Mouse (Mus musculus) midbrain, embryonic 15.5 days (tissue): Measurements from ENCODE around the gene Ggct. TPM values are rescaled to one million over a fixed set of nuclear protein-coding genes. Genes with fewer than 3 reads are reported as not detected.
A peak's percentile ranks its signal among the peaks of the same experiment; 100 is the strongest.

Experiments
- ATAC-seq: fragments of 200-750 bp; cut with Nextera tagmentation; replicated peaks from 2 replicates; pipeline ENCODE4 v1.8.0; 2017; ENCODE audit warnings: moderate TSS enrichment
- H3K27ac ChIP-seq: fragments of 300-500 bp; sonication (generic); 2 replicates; pipeline ENCODE4 v1.5.1; 2015; ENCODE audit warnings: mild to moderate bottlenecking, inconsistent platforms
- H3K27me3 ChIP-seq: fragments of 300-500 bp; sonication (generic); replicated peaks from 2 replicates; pipeline ENCODE4 v1.6.1; 2015; ENCODE audit warnings: inconsistent platforms
- H3K36me3 ChIP-seq: fragments of 300-500 bp; sonication (generic); replicated peaks from 2 replicates; pipeline ENCODE4 v1.6.1; 2015; ENCODE audit warnings: inconsistent platforms
- H3K4me1 ChIP-seq: fragments of 300-500 bp; sonication (generic); 2 replicates; pipeline ENCODE4 v1.6.1; 2015; ENCODE audit warnings: inconsistent platforms
- H3K4me2 ChIP-seq: fragments of 300-500 bp; sonication (generic); 2 replicates; pipeline ENCODE4 v1.6.1; 2015; ENCODE audit warnings: inconsistent platforms, mild to moderate bottlenecking, moderate library complexity
- H3K4me3 ChIP-seq: fragments of 300-500 bp; sonication (generic); 2 replicates; pipeline ENCODE4 v1.5.1; 2015; ENCODE audit warnings: mild to moderate bottlenecking, inconsistent platforms
- H3K9ac ChIP-seq: fragments of 300-500 bp; sonication (generic); 2 replicates; pipeline ENCODE4 v1.6.1; 2015; ENCODE audit warnings: mild to moderate bottlenecking, inconsistent platforms
- H3K9me3 ChIP-seq: fragments of 300-500 bp; sonication (generic); 2 replicates; pipeline ENCODE4 v1.6.1; 2016; ENCODE audit warnings: inconsistent platforms
- WGBS: fragments of 180-500 bp; shearing (Covaris S2); methylation state at CpG from one replicate; pipeline ENCODE4 v1.1.7; 2015; ENCODE audit warnings: mixed read lengths; 5-methylcytosine and 5-hydroxymethylcytosine counted together
- polyA plus RNA-seq: library from polyadenylated mRNA; unstranded; fragments of >200 nt; fragmentation: Nextera tagmentation; extraction: Ambion mirVana; gene quantifications from 2 replicates; pipeline ENCODE4 v1.2.1, GENCODE M21; 2015

The Ggct gene
- polyA plus RNA-seq, 1 experiment from 2014 or later: 11.9 TPM

DNA sequence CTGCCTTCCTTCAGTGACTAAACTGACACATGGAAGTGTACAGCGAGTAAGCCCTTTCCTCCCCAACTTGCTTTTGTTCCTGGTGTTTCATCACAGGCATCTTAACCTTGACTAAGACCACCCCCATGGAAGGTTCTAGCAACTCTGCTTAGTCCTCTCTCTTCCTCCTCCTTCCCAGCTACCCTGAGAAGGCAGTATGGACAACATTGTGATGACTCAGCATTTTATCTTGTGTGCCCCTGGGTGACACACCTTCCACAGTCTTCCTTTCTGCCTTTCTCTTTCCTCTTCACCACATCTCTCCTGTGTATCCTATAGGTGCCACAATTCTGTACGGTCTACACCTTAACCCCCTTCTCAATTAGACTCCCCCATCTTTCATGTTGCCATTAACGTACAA is 21.4 kb upstream of the Ggct start:
- no peak overlapping the region for H3K4me2 ChIP-seq
- peaks cover 13% of the 10 kb centered on the region for H3K4me1 ChIP-seq
- H3K9ac ChIP-seq: no peak overlapping the region
- H3K9me3 ChIP-seq: no peaks in the 10 kb centered on the region
- H3K27ac ChIP-seq: no peak overlapping the region
- no peak overlapping the region for H3K4me3 ChIP-seq
- no peaks in the 10 kb centered on the region for H3K27me3 ChIP-seq
- WGBS: 92% methylated on average over 3 of the region's 3 CpGs
- H3K36me3 ChIP-seq: no peaks in the 10 kb centered on the region
- no peak for ATAC-seq

DNA sequence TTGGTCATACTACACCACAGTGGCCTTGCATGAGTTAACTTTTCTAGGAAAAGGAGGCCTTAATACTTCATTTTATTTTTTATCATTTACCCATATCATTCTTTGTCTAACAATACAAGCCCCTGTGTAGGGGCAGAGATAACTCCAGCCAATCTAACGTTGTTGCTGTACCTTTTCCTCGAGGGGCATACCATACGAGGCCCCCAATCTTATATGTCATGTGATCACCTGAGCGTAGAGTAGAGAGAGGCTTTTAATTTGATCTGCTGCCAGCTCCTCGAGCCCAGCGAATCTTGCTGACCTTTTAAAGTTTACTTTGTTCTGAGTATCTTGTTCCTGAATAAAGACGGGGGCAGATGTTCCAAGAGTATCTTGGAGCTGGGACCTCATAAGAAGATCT is 19.8 kb upstream of the Ggct start:
- Histone ChIP-seq H3K27me3 (no peaks in the 10 kb centered on the region), H3K4me1 (peaks cover 13% of the 10 kb centered on the region), H3K4me2 (no peak overlapping the region), H3K9me3 (no peaks in the 10 kb centered on the region), H3K36me3 (no peaks in the 10 kb centered on the region), H3K4me3 (no peak overlapping the region), H3K9ac (no peak overlapping the region), H3K27ac (no peak overlapping the region)
- WGBS: 82% methylated on average over 7 of the region's 7 CpGs
- ATAC-seq: no peak

DNA sequence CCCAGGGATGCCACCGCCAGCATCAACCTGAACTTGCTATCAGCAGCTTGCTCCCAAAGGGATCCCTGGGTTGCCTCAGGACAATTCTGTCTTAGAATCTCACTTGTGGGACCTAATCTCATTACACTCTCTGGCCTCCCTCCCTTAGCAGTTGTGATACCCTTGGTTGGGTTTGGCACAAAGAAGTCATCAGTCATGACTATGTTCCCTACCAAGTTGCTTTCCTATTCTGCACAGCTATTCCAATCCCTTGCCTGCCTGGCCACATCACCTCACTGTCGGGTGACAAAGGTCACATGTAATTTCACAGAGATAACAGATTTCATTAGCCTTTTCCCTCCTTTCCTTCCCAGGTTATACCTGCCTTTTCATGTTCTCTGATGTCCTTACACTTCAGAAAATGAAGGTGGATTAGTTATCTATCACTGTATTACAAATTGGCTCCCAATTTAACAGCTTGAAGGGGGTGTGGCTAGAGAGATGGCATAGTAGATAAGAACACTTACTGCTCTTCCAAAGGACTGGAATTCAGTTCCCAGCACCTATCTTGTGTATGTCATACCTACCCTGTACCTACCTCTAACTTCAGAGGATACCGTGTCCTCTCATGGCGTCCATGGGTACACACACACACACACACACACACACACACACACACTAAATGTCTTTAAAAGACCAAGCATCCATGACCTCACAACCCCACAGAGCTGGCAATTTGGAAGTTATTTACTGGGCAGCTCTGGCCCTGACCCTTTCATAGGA is 17.8 kb upstream of the Ggct start:
- peaks cover 7% of the 10 kb centered on the region; the same call in 1 of the 2 replicates for H3K4me1 ChIP-seq
- H3K9ac ChIP-seq: no peak overlapping the region
- no peak overlapping the region for H3K4me3 ChIP-seq
- H3K36me3 ChIP-seq: no peaks in the 10 kb centered on the region
- no peaks in the 10 kb centered on the region for H3K27me3 ChIP-seq
- no peak overlapping the region for H3K4me2 ChIP-seq
- ATAC-seq: no peak
- H3K9me3 ChIP-seq: no peaks in the 10 kb centered on the region
- 55% methylated on average over 4 of the region's 4 CpGs for WGBS
- H3K27ac ChIP-seq: no peak overlapping the region

DNA sequence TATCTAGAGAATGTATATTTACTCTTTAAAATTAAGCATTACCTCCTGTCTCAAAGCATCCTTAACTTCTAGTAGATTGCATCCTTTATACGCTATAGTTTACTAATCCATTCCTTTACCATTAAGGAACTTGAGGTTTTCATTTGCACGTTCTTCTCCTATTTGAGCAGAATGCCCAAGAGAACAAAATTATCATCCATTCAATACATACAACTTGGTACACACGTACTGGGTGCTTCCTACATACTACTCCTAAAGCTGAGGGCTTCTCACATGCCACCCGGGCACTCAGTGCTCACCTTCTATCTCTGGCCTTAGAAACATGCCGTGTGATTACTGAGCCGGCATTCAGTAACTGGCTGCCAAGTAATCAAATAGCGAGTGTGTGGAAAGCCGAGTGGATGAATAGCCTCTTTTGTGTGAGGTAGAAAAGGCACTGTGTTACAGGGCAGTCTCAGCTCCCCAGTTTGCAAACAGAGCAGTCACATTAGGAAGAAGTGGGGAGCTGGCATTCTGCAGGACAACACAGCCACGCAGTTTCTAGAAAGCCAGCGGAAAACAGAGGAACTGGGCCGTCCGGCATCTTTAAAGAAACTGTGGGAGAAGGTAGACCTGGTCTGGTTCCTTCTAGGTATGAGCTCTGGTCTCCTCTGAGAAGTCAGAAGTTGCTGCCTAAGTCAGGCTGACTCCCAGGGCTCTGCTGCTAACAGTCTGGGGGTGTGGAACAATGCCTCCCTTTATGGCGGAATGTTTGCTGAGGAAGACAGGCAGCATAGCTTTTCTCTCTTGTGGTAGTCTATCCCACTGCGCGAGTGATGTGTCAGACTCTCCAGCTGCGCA is 16.9 kb upstream of the Ggct start:
- Histone ChIP-seq H3K9ac (no peak overlapping the region), H3K27ac (peak overlapping the region; percentile 75; the same call in 1 of the 2 replicates), H3K4me3 (0 out of 2 replicates have a peak overlapping the region, but pooled peaks have one; percentile 8), H3K27me3 (no peaks in the 10 kb centered on the region), H3K9me3 (no peaks in the 10 kb centered on the region), H3K36me3 (no peaks in the 10 kb centered on the region), H3K4me2 (peak overlapping the region; percentile 44), H3K4me1 (peaks cover 7% of the 10 kb centered on the region; the same call in 1 of the 2 replicates)
- WGBS: 10% methylated on average over 16 of the region's 16 CpGs
- peak; percentile 72 for ATAC-seq

DNA sequence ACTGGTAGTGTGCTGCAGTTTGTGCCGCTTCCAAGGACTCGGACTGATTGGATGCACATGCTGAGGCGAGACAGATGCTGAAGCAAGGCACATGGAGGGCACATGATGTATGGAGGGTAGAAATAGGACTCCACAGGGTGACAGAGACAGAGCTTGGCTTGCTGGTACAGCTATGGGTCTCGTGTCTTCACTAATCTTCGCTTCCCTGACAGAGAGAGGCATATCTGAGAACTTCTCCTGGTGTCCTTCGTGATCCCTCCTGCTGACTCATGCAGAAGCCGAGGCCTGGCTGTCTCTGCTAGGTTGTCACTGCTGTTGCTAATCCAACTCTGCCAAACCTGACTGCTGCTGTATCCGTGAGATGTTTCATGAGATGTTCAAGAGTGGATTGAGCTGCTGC is 15.7 kb upstream of the Ggct start:
- Histone ChIP-seq H3K9ac (no peak overlapping the region), H3K36me3 (no peaks in the 10 kb centered on the region), H3K27me3 (no peaks in the 10 kb centered on the region), H3K4me1 (peaks cover 7% of the 10 kb centered on the region; the same call in 1 of the 2 replicates), H3K4me2 (no peak overlapping the region), H3K27ac (no peak overlapping the region), H3K4me3 (no peak overlapping the region), H3K9me3 (no peaks in the 10 kb centered on the region)
- WGBS: 89% methylated on average over 8 of the region's 8 CpGs
- ATAC-seq: no peak

DNA sequence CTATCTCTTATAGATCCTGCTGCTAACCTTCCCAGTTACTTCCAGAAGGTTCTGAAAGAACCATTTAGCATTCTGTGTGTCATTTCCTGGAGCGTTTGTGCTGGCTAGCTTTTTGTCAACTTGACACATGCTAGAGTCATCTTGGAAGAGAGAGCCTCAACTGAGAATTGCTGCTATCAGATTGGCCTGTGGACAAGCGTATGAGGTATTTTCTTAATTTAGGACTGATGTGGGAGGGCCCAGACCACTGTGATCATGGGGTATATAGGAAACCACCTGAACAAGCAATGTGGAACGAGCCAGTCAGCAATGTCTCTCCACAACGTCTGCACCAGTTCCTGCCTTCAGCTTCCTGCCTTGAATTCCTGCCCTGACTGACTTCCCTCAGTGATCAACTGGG is 10.8 kb upstream of the Ggct start:
- H3K4me1 ChIP-seq: no peaks in the 10 kb centered on the region
- H3K36me3 ChIP-seq: no peaks in the 10 kb centered on the region
- ATAC-seq: no peak
- no peak overlapping the region for H3K9ac ChIP-seq
- 84% methylated on average over 4 of the region's 4 CpGs for WGBS
- no peak overlapping the region for H3K27ac ChIP-seq
- H3K4me3 ChIP-seq: no peak overlapping the region
- no peaks in the 10 kb centered on the region for H3K9me3 ChIP-seq
- H3K27me3 ChIP-seq: no peaks in the 10 kb centered on the region
- H3K4me2 ChIP-seq: no peak overlapping the region

DNA sequence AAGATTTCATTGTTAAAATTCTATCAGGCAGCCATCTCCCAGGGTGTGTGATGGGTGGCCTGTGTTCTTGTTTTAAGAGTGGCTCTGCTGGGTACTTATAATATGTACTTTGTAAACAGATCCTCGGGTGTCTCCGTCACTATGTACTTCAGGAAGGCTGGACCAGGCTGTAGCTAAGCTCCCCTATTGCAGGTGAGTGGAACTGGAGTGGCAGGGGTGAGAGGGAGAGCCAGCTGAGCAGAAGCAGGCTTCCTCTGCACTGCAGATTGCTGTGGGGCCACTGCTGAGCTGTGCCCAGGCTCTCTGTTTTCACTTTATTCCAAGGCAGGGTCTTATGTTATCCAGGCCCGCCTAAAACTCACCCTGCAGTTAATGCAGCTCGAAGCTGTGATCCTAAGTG is 9.7 kb upstream of the Ggct start:
- H3K27me3 ChIP-seq: no peaks in the 10 kb centered on the region
- H3K27ac ChIP-seq: no peak overlapping the region
- no peak overlapping the region for H3K9ac ChIP-seq
- H3K9me3 ChIP-seq: no peaks in the 10 kb centered on the region
- ATAC-seq: no peak
- 77% methylated on average over 4 of the region's 4 CpGs for WGBS
- no peaks in the 10 kb centered on the region for H3K4me1 ChIP-seq
- H3K36me3 ChIP-seq: no peaks in the 10 kb centered on the region
- no peak overlapping the region for H3K4me3 ChIP-seq
- H3K4me2 ChIP-seq: no peak overlapping the region

DNA sequence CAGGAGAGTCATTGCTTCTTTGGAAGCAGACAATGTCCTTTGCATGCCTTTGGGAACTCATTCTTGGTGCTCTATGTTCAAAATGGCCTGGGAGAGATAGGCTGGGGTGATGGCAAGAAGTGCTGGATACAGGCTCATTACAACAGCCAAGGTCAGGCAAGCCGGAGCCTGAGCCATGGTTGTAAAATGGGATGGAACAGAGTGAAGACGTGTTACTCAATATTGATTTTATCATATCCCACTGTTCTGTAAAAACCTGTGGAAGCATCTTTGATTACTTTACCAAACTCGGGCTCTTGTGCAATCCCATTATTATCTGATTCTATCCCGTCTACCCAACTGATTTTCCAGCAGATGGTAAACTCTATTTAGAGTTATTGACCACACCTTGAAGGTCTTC is 8.6 kb upstream of the Ggct start:
- Histone ChIP-seq H3K9ac (no peak overlapping the region), H3K4me3 (no peak overlapping the region), H3K4me1 (no peaks in the 10 kb centered on the region), H3K4me2 (no peak overlapping the region), H3K27ac (no peak overlapping the region), H3K27me3 (no peaks in the 10 kb centered on the region), H3K9me3 (no peaks in the 10 kb centered on the region), H3K36me3 (no peaks in the 10 kb centered on the region)
- no peak for ATAC-seq
- WGBS: 86% methylated on average over 4 of the region's 4 CpGs

DNA sequence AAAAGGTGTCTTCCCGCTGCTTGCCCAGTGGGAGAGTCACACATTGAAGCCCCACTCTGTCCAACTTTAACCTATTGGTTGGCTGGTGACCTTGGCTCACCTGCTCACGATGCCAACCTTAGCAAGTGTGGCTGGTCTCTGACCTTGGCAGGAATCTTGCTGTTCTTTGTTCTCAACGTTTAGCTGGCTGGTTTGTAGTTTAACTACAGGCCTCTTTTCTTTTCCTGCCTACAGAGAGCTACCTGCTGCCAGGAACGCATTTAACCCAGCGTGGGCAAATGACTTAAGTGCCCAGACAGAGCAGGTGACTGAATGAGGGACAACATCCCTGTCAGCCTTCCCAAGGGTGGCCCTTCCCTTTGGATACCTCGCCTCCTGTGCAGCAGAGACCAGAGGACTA is 5.0 kb upstream of the Ggct start:
- no peak overlapping the region for H3K9ac ChIP-seq
- no peak for ATAC-seq
- H3K27me3 ChIP-seq: no peaks in the 10 kb centered on the region
- no peaks in the 10 kb centered on the region; the same call in 1 of the 2 replicates for H3K4me1 ChIP-seq
- WGBS: 87% methylated on average over 6 of the region's 6 CpGs
- H3K9me3 ChIP-seq: no peaks in the 10 kb centered on the region
- H3K4me3 ChIP-seq: no peak overlapping the region
- no peak overlapping the region for H3K4me2 ChIP-seq
- H3K36me3 ChIP-seq: no peaks in the 10 kb centered on the region
- no peak overlapping the region for H3K27ac ChIP-seq

DNA sequence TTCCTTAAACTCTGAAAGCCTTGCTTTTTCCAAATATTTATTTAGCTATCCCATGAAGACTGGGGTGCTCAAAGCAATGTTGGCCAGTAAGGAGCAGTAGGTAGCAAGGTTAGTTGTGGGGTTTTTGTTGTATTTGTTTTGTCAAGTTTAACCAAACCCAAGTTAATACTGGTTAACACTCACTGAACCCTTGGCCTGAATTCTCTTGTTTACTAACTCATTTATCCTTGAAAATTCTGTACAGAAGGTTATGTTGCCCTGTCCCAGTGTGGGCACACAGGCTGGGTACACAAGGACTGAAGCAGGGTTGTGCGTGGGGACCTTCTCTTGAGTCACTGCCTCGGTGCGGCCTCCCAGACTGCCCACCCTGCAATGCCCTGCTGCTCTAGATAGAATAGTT is 3.6 kb upstream of the Ggct start:
- ATAC-seq: no peak
- H3K9ac ChIP-seq: no peak overlapping the region
- 94% methylated on average over 3 of the region's 3 CpGs for WGBS
- no peak overlapping the region for H3K27ac ChIP-seq
- peaks cover 9% of the 10 kb centered on the region for H3K4me1 ChIP-seq
- no peak overlapping the region for H3K4me3 ChIP-seq
- no peaks in the 10 kb centered on the region for H3K36me3 ChIP-seq
- H3K27me3 ChIP-seq: no peaks in the 10 kb centered on the region
- no peak overlapping the region for H3K4me2 ChIP-seq
- H3K9me3 ChIP-seq: no peaks in the 10 kb centered on the region

DNA sequence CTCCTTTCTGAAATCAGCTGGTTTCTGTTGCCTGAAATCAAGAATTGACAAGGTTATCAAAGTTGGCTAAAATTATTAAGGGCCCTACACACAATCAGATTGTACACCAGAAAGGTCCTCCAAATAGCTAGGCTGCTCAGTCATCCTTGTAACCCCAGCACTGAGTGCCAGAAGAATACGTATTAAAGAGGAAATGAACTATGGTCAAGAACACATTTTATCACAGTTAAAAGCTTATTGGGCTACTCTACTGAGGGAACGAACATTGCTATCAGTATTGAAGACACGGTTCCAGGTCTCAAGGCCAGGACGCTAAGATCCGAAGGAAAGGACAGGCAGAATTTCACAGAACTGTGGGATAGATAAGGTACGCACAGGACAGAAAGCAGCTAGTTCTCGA is 609 bp downstream of the Ggct start:
- peaks cover 9% of the 10 kb centered on the region for H3K4me1 ChIP-seq
- no peaks in the 10 kb centered on the region for H3K27me3 ChIP-seq
- H3K4me2 ChIP-seq: peak overlapping the region; percentile 60
- 2% methylated on average over 7 of the region's 7 CpGs for WGBS
- H3K27ac ChIP-seq: peak overlapping the region; percentile 42; the same call in 1 of the 2 replicates
- no peaks in the 10 kb centered on the region for H3K9me3 ChIP-seq
- no peaks in the 10 kb centered on the region for H3K36me3 ChIP-seq
- no peak for ATAC-seq
- peak overlapping the region; percentile 39 for H3K9ac ChIP-seq
- H3K4me3 ChIP-seq: peak overlapping the region; percentile 44

DNA sequence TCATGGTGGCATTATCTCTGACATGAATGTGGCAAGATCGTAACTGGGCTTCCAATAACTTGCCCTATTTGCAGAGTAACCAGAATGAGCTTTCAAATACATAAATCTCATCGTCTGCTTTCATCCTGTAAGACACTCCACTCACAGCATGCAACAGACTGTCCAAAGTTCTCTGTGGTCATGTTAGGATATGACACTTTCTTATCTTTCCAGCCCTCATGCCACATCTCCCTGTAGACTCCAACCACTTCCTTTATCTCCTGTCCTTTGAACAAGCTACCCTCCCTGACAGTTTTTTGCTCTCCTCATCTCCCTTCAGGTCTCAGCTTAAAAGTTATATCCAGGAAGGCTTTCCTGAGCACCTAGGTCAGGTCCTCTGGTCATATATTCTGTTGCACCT is 1.6 kb downstream of the Ggct start:
- no peak overlapping the region for H3K4me3 ChIP-seq
- no peak overlapping the region for H3K27ac ChIP-seq
- no peak overlapping the region for H3K4me2 ChIP-seq
- no peaks in the 10 kb centered on the region for H3K36me3 ChIP-seq
- H3K9ac ChIP-seq: no peak overlapping the region
- peaks cover 9% of the 10 kb centered on the region for H3K4me1 ChIP-seq
- H3K9me3 ChIP-seq: no peaks in the 10 kb centered on the region
- WGBS: 85% methylated on average over 2 of the region's 2 CpGs
- no peaks in the 10 kb centered on the region for H3K27me3 ChIP-seq
- ATAC-seq: no peak
